Mouse (Mus musculus): ENCODE measurements at regions not wholly inside any gene's neighbourhood (a gene's known extent, or its start where the extent isn't known, plus 50 kb on each side); places are given as distances from the start of the nearest gene placed in this dataset.

GRCm38 (mm10) chr5:37918001-37918707 is 93.8 kb upstream of the Msx1 start:
- no peak overlapping the region for H3K27ac ChIP-seq (ENCODE audit: insufficient read depth, low read length)
- 6% methylated on average over 28 of the region's 28 CpGs for WGBS
- no peak for TF ChIP-seq POLR2A (IDR thresholded peaks at IDR 0.05; ENCODE audit: borderline replicate concordance, insufficient read depth, low read length)
- TF ChIP-seq CTCF (IDR thresholded peaks at IDR 0.05; ENCODE audit: borderline replicate concordance, insufficient read depth, low read depth, low read length) = no peak

GRCm38 (mm10) chr5:37917161-37917560 is 92.8 kb upstream of the Msx1 start:
- Histone ChIP-seq H3K27ac (ENCODE audit: insufficient read depth, low read length) (no peak overlapping the region), H3K4me3 (replicated peaks; ENCODE audit: insufficient read depth, low read depth, low read length) (no peak overlapping the region), H3K27me3 (ENCODE audit: control insufficient read depth, insufficient read depth, low read length) (no peaks in the 10 kb centered on the region; the same call in 1 of the 2 replicates), H3K4me1 (ENCODE audit: control insufficient read depth, insufficient read depth, low read length) (no peaks in the 10 kb centered on the region)
- WGBS = 30% methylated on average over 5 of the region's 5 CpGs
- TF ChIP-seq POLR2A (IDR thresholded peaks at IDR 0.05; ENCODE audit: borderline replicate concordance, insufficient read depth, low read length) (no peak), CTCF (IDR thresholded peaks at IDR 0.05; ENCODE audit: borderline replicate concordance, insufficient read depth, low read depth, low read length) (no peak)
- DNase-seq = no peak

More at GRCm38 (mm10) chr5:37918001-37918707, 93.8 kb upstream of the Msx1 start:
- Histone ChIP-seq H3K27me3 (ENCODE audit: control insufficient read depth, insufficient read depth, low read length) (no peaks in the 10 kb centered on the region; the same call in 1 of the 2 replicates), H3K4me1 (ENCODE audit: control insufficient read depth, insufficient read depth, low read length) (no peaks in the 10 kb centered on the region), H3K4me3 (replicated peaks; ENCODE audit: insufficient read depth, low read depth, low read length) (no peak overlapping the region)
- no peak for DNase-seq

- Histone ChIP-seq H3K4me1 (ENCODE audit: control insufficient read depth, insufficient read depth, low read length) (no peaks in the 10 kb centered on the region), H3K4me3 (replicated peaks; ENCODE audit: insufficient read depth, low read depth, low read length) (no peak overlapping the region), H3K27me3 (ENCODE audit: control insufficient read depth, insufficient read depth, low read length) (peaks cover 3% of the 10 kb centered on the region; the same call in 1 of the 2 replicates), H3K27ac (ENCODE audit: insufficient read depth, low read length) (no peak overlapping the region)
- DNase-seq = no peak
- 48% methylated on average over 5 of the region's 5 CpGs for WGBS
- TF ChIP-seq CTCF (IDR thresholded peaks at IDR 0.05; ENCODE audit: borderline replicate concordance, insufficient read depth, low read depth, low read length) (no peak), POLR2A (IDR thresholded peaks at IDR 0.05; ENCODE audit: borderline replicate concordance, insufficient read depth, low read length) (no peak)
Measured at GRCm38 (mm10) chr5:37904683-37905352, 80.4 kb upstream of the Msx1 start.

- 83% methylated on average over 3 of the region's 3 CpGs for WGBS
Measured at GRCm38 (mm10) chr5:37903861-37904260, 79.5 kb upstream of the Msx1 start.

GRCm38 (mm10) chr5:37902741-37903140 is 78.4 kb upstream of the Msx1 start:
- Histone ChIP-seq H3K27ac (ENCODE audit: insufficient read depth, low read length) (no peak overlapping the region), H3K4me3 (replicated peaks; ENCODE audit: insufficient read depth, low read depth, low read length) (no peak overlapping the region), H3K4me1 (ENCODE audit: control insufficient read depth, insufficient read depth, low read length) (no peaks in the 10 kb centered on the region), H3K27me3 (ENCODE audit: control insufficient read depth, insufficient read depth, low read length) (peaks cover 3% of the 10 kb centered on the region; the same call in 1 of the 2 replicates)
- 73% methylated on average over 2 of the region's 2 CpGs for WGBS
- TF ChIP-seq POLR2A (IDR thresholded peaks at IDR 0.05; ENCODE audit: borderline replicate concordance, insufficient read depth, low read length) (no peak), CTCF (IDR thresholded peaks at IDR 0.05; ENCODE audit: borderline replicate concordance, insufficient read depth, low read depth, low read length) (no peak)
- no peak for DNase-seq

More at GRCm38 (mm10) chr5:37903861-37904260, 79.5 kb upstream of the Msx1 start:
- Histone ChIP-seq H3K4me1 (ENCODE audit: control insufficient read depth, insufficient read depth, low read length) (no peaks in the 10 kb centered on the region), H3K27me3 (ENCODE audit: control insufficient read depth, insufficient read depth, low read length) (peaks cover 3% of the 10 kb centered on the region; the same call in 1 of the 2 replicates), H3K27ac (ENCODE audit: insufficient read depth, low read length) (no peak overlapping the region), H3K4me3 (replicated peaks; ENCODE audit: insufficient read depth, low read depth, low read length) (no peak overlapping the region)
- TF ChIP-seq CTCF (IDR thresholded peaks at IDR 0.05; ENCODE audit: borderline replicate concordance, insufficient read depth, low read depth, low read length) (no peak), POLR2A (IDR thresholded peaks at IDR 0.05; ENCODE audit: borderline replicate concordance, insufficient read depth, low read length) (no peak)
- DNase-seq = no peak

- Histone ChIP-seq H3K27me3 (ENCODE audit: control insufficient read depth, insufficient read depth, low read length) (peaks cover 3% of the 10 kb centered on the region; the same call in 1 of the 2 replicates), H3K4me3 (replicated peaks; ENCODE audit: insufficient read depth, low read depth, low read length) (no peak overlapping the region), H3K4me1 (ENCODE audit: control insufficient read depth, insufficient read depth, low read length) (no peaks in the 10 kb centered on the region), H3K27ac (ENCODE audit: insufficient read depth, low read length) (no peak overlapping the region)
- no peak for TF ChIP-seq POLR2A (IDR thresholded peaks at IDR 0.05; ENCODE audit: borderline replicate concordance, insufficient read depth, low read length)
- TF ChIP-seq CTCF (IDR thresholded peaks at IDR 0.05; ENCODE audit: borderline replicate concordance, insufficient read depth, low read depth, low read length) = no peak
- WGBS = 5% methylated on average over 16 of the region's 16 CpGs
- no peak for DNase-seq
Measured at GRCm38 (mm10) chr5:37901861-37902291, 77.5 kb upstream of the Msx1 start.

- H3K27me3 ChIP-seq (ENCODE audit: control insufficient read depth, insufficient read depth, low read length) = peaks cover 4% of the 10 kb centered on the region; the same call in 1 of the 2 replicates
- WGBS = 26% methylated on average over 12 of the region's 12 CpGs
- no peaks in the 10 kb centered on the region for H3K4me1 ChIP-seq (ENCODE audit: control insufficient read depth, insufficient read depth, low read length)
- H3K27ac ChIP-seq (ENCODE audit: insufficient read depth, low read length) = no peak overlapping the region
- TF ChIP-seq CTCF (IDR thresholded peaks at IDR 0.05; ENCODE audit: borderline replicate concordance, insufficient read depth, low read depth, low read length) (no peak), POLR2A (IDR thresholded peaks at IDR 0.05; ENCODE audit: borderline replicate concordance, insufficient read depth, low read length) (no peak)
- H3K4me3 ChIP-seq (replicated peaks; ENCODE audit: insufficient read depth, low read depth, low read length) = no peak overlapping the region
- no peak for DNase-seq
Measured at GRCm38 (mm10) chr5:37898041-37898615, 73.7 kb upstream of the Msx1 start.
